Mouse (Mus musculus): ENCODE data around the gene Trh. TPM values are rescaled to one million over a fixed set of nuclear protein-coding genes. Genes with fewer than 3 reads are reported as not detected.

Gene Trh
- total RNA-seq (2021) = not detected
- long read RNA-seq, experiment 1 = 0 reads
- long read RNA-seq, experiment 2 = 0 reads

DNA sequence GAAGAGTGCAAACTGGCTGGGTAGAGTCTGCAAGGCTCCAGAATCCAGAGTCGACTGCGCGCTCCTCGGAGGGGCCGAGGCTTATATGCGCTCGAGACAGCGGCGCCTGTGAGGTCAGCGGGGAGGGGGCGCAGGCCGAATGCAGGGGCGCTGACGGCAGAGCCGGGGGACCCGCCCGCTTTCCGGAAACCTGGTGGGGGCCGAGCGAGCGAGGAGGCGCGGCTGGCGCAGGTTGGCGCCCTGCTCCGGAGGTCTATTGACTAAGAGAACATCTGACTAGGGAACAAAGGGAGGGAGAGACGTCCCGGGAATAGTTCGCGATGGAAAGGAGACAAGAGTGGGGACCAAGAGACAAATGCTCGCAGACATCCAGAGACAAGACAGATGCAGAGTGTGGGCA lies at the start of gene Trh:
Gene Trh, minus strand, starts transcription at position 60 of the 400 bp plus-strand sequence.
- DNase-seq = no peak

DNA sequence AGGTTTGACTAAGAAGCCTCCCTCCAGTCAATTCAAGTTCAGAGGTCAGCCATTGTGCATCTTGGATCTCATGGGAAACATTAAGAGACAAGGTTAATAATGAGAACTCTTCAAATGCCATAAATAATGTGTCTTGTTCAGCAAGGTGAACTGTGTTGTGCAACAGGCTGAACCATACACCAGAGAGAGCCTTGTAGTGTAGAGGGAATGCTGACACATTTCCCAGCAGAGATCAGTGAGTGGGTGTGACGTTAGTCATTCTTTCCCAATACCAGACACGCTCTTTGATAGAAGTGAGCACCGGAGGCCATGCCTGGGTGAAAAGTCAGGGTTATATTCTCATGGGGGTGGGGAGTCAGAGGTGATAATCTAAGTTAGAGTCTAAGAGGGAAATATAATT lies 46.4 kb upstream of the Trh start:
- no peak for DNase-seq

DNA sequence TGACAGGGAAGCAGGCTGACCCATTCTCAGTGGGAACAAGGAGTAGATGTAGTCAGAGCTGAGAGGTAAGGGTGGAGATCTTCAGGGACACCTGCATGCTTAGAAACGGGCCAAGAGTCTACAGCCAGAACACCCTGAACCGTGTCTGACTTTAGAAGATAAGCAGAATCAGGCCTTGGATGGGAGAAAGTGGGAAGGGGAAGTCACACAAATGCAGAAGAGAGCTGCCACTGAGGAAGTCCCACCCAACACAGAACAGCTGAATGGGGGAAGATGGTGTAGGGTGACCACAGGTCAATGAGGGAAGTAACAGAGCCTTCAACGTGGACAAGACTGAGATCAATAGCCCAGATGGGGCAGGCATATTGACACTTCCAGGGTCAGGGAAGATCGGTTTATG lies 42.4 kb upstream of the Trh start:
- no peak for DNase-seq

DNA sequence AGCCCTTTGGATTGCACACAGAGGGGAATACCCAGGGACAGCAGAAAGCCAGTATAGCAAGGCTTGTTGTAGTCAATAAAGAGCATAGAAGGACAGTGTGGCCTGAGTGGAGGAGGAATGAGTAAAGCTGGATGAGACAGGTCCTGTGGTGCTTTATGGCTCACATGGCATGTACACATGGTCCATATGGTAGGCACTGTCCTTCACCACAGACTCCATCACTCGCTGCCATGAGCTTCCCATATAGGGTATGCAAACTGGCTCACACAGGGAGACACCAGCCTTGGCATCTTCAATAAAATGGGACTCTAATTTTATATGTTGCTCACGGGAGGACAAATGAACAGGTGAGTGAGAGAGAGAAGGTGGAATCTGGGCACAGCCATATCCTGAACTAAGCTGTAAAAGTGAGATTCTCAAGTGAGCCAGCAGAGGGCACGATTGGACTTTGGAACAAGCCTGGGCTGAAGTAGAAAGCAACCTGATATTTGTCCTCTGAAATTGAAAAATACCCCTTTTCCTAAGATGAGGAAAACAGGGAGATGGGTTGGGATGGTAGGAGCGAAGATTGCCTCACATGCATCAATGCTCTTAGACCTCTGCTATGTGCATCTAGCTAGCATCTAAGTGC lies 41.9 kb upstream of the Trh start:
- DNase-seq = peak; percentile 30 to 83

DNA sequence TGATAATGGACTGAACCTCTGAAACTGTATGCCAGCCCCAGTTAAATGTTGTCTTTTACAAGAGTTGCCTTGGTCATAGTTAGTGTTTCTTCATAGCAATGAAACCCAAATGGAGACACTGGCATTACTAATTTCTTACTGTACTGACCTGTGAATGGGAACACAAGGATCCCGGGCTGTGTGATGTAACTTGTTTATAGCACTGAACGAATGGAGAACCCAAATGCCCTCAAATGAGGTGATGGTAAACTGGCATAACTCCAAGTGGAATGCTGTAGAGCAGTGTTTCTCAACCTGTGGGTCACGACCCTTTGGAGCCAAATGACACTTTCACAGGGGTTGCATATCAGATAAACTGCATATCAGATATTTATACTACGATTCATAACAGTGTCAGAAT lies 41.1 kb upstream of the Trh start:
- DNase-seq = no peak

DNA sequence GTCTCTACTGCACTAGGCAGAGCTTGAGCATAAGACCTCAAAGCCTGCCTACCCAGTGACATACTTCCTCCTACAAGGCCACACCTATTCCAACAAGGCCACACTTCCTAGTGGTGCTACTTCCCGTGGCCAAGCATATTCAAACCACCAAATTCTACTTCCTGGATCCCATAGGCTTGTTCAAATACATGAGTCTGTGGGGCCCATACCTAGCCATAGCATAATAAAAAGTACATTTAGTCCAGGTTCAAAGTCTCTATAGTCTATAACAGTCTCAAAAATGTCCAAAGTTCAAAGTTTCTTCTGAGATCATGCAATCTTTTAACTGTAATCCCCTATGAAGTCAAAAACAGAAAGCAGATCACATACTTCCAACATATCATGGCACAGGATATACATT lies 32.7 kb upstream of the Trh start:
- no peak for DNase-seq

DNA sequence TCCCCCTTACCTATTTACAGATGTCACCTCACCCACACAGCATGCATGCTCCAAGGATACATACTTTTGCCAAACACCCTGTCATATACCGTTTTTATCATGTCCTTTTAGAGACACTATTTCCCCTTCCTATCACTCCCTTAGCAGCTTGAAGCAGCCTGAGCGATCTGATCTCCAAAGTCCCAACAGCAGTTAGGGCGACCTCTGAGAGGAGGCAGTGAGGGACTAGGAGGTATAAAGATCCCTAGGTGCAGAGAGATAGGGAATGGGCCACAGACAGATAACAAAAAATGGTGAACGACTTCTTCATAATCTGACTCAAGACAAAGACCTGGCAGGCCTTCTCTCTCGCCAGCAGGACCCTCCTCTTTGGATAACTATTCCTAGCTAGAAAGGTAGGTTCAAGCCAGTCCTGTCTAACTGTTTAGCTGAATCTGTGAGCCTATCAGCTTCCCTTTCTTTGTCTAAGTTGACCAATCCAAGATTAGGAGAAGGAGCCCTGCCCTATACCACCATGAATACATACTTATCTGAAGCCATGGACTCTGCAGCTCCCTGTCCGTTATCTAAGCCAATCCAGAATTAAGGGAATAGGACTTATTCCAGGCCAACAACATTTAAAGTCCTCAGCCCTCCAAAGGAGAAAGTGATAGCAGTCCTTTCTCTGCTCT lies 29.3 kb upstream of the Trh start:
- DNase-seq = no peak

DNA sequence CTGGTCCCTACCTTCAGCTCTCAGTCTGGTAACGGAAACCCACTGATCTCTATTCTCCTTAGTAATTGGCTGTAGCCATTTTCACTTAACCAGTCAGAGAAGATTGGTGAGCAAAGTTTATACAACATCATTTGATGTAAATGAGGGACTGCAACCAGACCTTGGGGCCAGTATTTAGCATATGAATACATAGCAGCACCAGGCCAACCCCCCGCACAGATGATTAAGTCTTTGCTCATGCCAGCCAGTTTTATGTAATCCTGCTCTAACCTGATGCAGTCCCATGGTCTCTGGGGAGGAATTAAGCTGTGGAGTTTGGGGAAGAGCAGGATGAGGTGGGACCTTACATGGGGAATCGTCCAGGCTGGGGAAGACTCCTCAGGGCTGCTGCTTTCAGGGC lies 28.2 kb upstream of the Trh start:
- no peak for DNase-seq

DNA sequence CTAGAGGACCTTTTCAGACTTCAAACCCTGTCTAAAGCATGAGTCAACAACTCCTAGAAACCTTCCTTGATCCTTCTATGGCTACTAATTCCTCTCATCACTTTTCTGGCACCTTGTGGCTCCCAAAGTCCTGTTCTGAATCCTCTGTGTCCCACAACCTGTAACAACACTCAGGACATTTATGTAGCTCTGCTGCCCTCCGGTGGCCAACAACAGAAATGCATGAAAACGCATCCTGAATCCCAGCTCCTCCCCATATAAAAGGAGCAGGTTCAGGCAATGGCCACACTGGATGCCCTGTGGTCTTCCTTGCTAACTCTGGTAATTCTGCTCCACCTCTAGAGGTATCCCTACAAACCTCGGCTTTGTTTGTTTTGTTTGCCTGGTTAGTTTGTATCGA lies 24.6 kb upstream of the Trh start:
- DNase-seq = peak; percentile 56 to 85

DNA sequence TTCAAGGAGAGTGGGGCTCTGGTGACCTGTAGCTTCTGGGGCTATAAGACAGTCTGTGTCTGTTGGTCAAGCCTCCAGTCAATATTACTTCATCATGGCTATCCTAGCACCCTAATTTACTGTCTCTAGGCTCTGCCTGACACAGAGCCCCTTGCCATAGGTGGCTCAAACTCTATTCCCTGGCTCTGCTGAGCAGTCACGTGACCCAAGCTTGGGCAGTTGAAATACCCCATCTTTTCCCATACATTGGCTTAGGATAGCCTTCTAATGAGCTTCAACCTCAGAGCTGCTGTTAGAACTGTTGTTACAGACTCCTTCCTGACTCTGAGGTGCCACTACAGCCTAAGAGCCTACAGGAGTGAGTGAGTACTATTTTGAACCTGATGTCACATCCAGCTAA lies 23.6 kb upstream of the Trh start:
- no peak for DNase-seq

DNA sequence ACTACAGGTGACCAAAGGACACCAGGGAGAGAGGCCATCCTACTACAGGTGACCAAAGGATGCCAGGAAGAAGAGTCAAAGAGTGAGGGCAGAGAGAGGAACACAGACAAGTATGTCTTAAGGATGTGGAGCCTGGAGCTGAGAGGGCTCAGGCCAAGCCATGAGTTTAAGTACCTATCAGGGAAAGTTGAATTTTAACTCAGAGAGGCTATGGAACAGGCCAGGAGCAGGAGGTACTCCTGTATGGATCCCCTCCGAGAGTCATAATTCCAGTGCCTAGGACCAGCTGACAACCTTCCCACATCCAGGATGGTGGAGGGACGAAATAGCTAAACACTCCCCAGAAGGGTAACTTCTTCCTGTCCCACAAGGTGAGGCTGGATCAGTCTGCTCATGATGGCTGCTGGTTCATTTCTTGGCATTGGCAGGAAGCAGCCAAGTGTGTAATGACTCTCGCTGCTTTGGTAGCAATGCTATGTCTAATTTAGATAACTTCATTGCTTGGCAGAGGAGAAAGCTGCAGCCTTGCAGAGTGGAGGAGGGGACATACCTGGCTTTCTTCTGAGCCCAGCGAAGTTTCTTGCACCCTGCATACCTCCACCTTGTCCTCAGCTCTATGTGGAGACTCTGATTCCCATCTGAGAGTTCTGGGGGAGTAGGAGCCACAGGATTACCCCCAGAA lies 16.9 kb upstream of the Trh start:
- no peak for DNase-seq

DNA sequence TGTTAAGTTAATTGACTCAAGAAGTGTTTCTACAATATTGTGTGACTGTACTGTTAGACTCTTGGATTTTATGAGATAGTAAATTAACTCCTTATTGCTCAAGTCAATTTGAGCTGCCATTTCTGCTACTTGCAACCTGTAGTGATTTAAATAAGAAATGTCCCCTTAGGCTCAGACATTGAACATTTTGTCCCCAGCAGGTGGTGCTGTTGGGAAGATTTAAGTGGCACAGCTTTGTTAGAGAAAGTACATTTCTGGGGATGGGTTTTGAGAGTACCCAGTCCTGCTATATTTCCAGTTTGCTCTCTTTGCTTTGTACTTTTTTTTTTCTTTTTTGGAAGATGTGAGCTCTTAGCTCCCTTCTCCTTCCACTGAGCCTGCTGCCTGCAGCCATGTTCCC lies 10.9 kb upstream of the Trh start:
- no peak for DNase-seq

DNA sequence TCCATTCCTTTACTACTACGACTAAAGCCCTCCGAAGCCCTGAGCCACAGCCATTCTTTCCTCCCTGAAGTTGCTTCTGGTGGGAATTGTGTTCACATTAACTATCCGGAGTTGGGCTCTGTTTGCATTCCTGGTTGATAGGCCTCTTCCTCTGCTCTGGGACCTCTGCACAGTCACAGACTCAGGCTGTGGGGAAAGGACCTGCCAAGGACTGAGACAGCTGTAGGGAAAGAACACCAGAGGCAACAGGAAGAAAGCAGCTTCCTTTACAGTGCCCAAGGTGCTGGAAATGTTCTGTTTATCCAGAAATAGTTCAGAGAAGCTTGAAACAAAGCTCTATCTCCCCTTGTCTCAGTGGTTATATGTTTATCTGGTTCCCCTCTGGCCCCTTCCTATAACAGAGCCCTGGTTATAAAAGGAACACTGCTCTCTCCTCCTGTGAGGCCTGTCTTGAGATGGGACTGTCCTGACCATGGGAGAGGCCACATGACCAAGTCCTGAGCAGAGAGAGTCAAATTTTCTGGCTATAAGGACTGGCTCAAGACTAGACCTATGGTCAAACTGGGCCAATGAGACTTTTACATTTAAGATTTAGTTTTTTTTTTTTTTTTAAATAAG lies 8.9 kb upstream of the Trh start:
- DNase-seq = no peak

DNA sequence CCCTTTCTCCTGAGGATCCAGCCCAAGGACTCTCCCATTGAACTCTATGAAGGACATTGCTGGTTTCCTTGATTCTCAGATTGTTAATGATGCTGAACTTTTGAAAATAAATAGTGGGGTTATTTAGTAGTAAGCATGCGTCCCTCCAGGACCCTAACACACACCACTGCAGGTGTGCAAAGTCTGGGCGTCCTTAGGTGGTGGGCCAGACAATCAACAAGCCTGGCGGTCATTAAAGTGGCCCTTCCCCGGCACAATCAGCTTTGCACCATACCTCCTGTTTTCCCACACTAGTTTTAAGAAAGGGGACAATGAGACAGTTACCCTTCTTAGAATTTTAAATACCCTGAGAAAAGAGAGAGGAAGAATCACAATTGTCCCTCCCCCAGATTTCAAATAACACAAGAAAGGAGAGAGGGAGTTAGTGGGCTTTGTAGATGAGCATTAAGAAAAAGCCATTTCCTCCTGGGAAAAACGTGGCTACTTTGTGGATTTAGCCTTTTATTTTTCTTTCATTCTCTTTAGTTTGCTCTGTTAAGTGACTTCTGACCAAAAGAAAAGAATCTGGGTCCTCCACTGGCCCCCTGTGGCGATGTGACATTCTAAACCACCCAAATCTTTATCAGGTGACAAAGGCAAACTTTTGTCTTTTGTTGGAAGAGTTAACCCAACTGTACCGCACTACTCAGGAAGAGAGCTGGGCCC lies 2.9 kb upstream of the Trh start:
- no peak for DNase-seq

DNA sequence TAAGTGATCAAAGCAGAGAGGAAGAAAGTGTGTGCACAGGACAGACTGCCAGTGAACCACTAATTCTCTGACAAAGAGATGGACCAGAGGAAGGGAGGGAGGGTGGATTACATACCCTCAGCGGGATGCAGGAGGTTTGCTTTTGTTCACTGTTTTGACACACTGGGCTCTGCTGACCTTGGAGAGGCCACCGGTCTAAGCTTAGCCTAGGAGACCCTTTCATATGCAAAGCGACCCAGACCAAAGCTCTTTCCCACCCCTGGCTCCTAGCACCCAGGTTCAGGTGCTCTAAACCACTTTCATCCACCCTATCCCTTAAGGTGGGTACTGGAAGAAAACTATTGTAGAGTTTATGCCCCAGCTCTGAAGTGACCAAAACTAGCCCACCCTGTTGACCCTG lies 1.9 kb upstream of the Trh start:
- DNase-seq = no peak

DNA sequence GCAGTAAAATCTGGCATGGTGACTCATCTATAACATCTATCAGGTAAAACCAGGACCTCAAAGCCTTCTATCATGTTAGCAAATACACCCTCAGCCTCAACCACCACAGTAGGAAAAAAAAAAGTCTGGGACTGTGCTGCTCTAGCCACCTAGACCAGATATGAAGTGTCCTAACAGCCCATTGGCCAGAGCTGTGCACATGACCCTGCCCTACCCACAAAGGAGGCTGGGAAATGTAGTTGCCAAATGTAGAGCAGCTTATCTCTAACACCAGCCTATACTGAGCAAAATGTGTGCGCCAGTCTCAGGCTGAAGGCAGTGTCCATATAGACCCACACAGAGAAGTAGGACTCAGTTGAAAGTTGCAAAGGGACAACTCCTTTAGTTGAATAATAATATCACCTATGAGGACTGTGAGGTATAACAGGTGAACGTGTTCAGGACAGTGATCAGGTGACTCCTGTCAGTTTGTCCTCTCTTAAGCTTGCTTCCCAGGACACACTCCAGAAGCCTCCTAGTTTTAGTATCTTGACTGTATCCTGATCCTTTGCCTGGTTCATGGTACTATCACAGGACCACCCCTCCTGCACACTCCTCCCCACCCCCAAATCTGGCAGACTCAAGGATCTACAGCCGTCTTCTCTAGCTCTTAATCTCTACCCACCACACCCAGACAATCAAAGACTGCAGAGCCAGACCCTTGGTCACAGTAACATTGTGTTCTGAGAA lies 3.1 kb downstream of the Trh start:
- peak; percentile 50 to 55 for DNase-seq

DNA sequence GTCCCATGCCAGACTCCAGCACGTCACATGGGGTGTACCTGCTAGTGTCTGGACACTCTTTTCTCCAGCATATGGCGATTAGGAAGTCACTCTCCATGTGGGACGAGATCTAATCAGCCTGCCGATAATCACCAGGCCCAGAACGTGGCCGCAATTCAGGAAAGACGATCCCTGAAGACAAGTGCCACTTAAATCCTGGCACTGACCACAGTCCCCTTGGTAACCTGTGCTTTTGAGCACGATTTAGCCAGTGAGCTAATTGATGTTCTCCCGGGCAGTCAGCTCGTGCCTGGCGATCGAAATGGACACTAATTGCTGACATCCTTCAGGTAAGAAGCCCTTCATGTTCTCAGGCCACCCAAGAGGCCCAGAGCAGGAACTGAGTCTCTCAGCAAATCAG lies 9.4 kb downstream of the Trh start:
- DNase-seq = no peak

DNA sequence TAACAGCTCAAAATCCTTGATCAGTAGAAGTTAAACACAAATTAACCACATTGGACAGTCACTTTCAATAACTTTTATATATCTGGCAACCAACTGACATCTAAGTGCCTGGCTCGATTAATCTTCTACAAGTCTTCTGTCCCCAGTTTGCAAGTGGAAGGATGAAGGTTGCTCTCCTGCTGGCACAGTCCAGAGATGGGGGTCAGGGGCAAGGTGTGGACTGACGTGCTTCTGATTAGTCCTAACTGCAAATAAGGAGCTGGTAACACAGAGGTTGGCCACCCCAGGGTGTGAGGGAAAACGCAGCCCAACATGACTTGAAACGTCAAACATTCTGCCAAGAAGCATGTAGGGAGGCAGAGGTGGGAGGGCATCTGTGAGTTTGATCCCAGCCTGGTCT lies 12.7 kb downstream of the Trh start:
- no peak for DNase-seq

DNA sequence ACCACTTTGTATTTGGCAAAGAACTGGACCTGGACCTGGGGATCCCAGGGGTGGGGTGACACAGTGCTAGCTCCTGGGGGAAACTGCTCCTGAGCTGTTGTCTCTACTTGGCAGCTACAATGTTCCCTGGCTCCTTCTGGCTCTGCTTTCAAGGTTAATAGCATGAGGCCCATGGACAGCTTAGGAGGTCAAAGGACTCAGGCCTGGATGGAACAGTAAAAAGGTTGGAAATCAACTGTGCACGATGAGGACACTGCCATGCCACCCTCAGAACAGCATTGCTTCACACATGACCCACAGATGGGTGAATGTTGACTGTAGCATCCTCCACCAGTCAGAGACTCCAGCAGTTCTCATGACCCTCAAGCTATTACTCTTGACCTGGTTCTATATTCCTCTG lies 13.1 kb downstream of the Trh start:
- no peak for DNase-seq

DNA sequence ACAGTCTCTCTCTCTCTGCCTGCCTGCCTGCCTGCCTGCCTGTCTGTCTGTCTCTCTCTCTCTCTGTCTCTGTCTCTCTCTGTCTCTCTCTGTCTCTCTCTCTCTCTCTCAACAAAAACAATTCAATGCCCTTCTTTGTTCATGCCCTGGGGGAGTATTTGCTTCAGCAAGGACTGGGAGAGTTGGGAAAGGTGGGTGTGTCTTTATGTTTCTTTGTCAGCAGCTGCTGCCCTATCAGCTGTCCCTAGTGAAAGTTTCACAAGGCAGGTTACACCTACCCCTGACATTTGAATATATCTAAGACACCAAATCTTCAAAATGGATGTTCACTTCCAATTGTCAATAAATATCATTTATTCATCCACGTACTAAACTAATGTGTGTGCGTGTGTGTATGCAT lies 14.9 kb downstream of the Trh start:
- DNase-seq = no peak

DNA sequence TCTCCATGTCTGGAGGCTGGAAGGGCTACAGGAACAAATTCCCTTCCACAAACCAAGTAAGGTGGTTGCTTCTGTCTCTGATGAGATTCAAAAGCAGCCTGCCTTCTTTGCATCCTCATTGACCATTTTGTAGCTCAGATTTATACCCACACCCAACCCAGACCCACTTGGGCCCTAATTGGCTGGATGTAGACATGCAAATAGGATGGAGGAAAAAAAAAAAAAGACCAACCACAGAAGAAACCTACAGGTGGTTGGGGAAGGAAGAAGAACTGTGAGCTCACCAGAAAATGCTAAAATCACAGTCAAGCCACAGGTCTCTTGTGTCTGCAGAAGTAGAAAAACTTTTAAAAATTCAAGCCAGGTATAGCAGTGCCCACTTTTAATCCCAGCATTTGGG lies 15.3 kb downstream of the Trh start:
- no peak for DNase-seq

DNA sequence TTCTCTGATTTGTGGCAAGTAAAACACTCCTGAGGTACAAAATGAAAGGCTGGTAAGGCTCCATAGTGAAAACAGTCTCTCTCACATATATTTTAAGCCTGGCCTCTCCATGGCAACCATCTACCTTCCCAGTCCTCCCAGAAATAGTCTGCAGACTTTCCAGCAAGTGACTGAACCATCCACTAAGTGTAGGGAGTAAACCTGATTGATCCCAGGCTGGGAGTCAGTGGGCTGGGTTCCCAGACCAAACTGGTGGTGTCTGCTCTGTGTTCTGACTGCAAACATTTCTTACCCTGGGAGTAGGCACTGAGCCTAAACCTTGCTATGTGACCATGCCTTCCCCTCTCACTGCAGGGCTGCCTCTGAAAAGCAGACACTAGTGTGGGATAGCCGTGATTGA lies 19.5 kb downstream of the Trh start:
- peak in 1 of 2 experiments; percentile 4 for DNase-seq
